Mouse (Mus musculus): Measurements from ENCODE around the gene Snx30. TPM values are rescaled to one million over a fixed set of nuclear protein-coding genes. Genes with fewer than 3 reads are reported as not detected.
A peak's percentile ranks its signal among the peaks of the same experiment; 100 is the strongest.

Snx30 gene
- total and polyA plus RNA-seq, 3 experiments: 1.9 to 5.5 (median 4.7) TPM

- H3K9ac ChIP-seq (ENCODE audit: low read depth, low read length): no peak overlapping the region
- intact Hi-C loops (cut with DNase I): loop anchor here (1.0 to 5.0 kb wide), 2 partner anchors 21 to 43 kb away; no protein-coding TSS in a partner anchor
- no peak overlapping the region for H3K4me3 ChIP-seq
- no peak overlapping the region; the same call in 1 of the 2 replicates for H3K27ac ChIP-seq
- 79% methylated on average over 1 of the region's 1 CpGs for WGBS
- no peak for DNase-seq
- no peaks in the 10 kb centered on the region for H3K27me3 ChIP-seq (ENCODE audit: control insufficient read depth, insufficient read depth, low read length)
- TF ChIP-seq CTCF (IDR thresholded peaks at IDR 0.05) (no peak), EP300 (IDR thresholded peaks at IDR 0.05; ENCODE audit: insufficient read depth, low read depth, low read length) (no peak), POLR2A (IDR thresholded peaks at IDR 0.05; ENCODE audit: insufficient read depth, low read depth, low read length) (no peak)
- H3K79me2 ChIP-seq (replicated peaks; ENCODE audit: control insufficient read depth, insufficient read depth, low read length): peaks cover 6% of the 10 kb centered on the region; the same call in 1 of the 2 replicates
- no peaks in the 10 kb centered on the region for H3K36me3 ChIP-seq (ENCODE audit: control insufficient read depth, insufficient read depth, low read length)
- peaks cover 7% of the 10 kb centered on the region for H3K4me1 ChIP-seq (ENCODE audit: control insufficient read depth, insufficient read depth, low read length)
Observed at GRCm38 (mm10) chr4:59804754-59805153, 886 bp upstream of the Snx30 start.

- Histone ChIP-seq H3K4me3 (peak overlapping the region; percentile 71), H3K27ac (peak overlapping the region; percentile 85), H3K79me2 (replicated peaks; ENCODE audit: control insufficient read depth, insufficient read depth, low read length) (peaks cover 6% of the 10 kb centered on the region; the same call in 1 of the 2 replicates), H3K4me1 (ENCODE audit: control insufficient read depth, insufficient read depth, low read length) (peaks cover 7% of the 10 kb centered on the region), H3K27me3 (ENCODE audit: control insufficient read depth, insufficient read depth, low read length) (no peaks in the 10 kb centered on the region), H3K9ac (ENCODE audit: low read depth, low read length) (peak overlapping the region; percentile 93), H3K36me3 (ENCODE audit: control insufficient read depth, insufficient read depth, low read length) (no peaks in the 10 kb centered on the region)
- WGBS: under 1% methylated on average over 58 of the region's 58 CpGs
- peak; percentile 41 to 63 for DNase-seq
- TF ChIP-seq CTCF (IDR thresholded peaks at IDR 0.05) (no peak), EP300 (IDR thresholded peaks at IDR 0.05; ENCODE audit: insufficient read depth, low read depth, low read length) (no peak), POLR2A (IDR thresholded peaks at IDR 0.05; ENCODE audit: insufficient read depth, low read depth, low read length) (no peak)
- intact Hi-C loops (cut with DNase I): loop anchor here (1.0 to 5.0 kb wide), 2 partner anchors 23 to 41 kb away; no protein-coding TSS in a partner anchor
Observed at GRCm38 (mm10) chr4:59805968-59806878, 583 bp downstream of the Snx30 start.

- Histone ChIP-seq H3K4me3 (peak overlapping the region; percentile 71), H3K4me1 (ENCODE audit: control insufficient read depth, insufficient read depth, low read length) (peaks cover 7% of the 10 kb centered on the region), H3K9ac (ENCODE audit: low read depth, low read length) (peak overlapping the region; percentile 93), H3K27ac (peak overlapping the region; percentile 85), H3K36me3 (ENCODE audit: control insufficient read depth, insufficient read depth, low read length) (no peaks in the 10 kb centered on the region), H3K27me3 (ENCODE audit: control insufficient read depth, insufficient read depth, low read length) (no peaks in the 10 kb centered on the region), H3K79me2 (replicated peaks; ENCODE audit: control insufficient read depth, insufficient read depth, low read length) (peaks cover 6% of the 10 kb centered on the region; the same call in 1 of the 2 replicates)
- TF ChIP-seq EP300 (IDR thresholded peaks at IDR 0.05; ENCODE audit: insufficient read depth, low read depth, low read length) (no peak), POLR2A (IDR thresholded peaks at IDR 0.05; ENCODE audit: insufficient read depth, low read depth, low read length) (no peak), CTCF (IDR thresholded peaks at IDR 0.05) (no peak)
- WGBS: 6% methylated on average over 9 of the region's 9 CpGs
- intact Hi-C loops (cut with DNase I): loop anchor here (5.0 kb wide), 1 partner anchor 40 kb away; no protein-coding TSS in a partner anchor
- DNase-seq: no peak
Observed at GRCm38 (mm10) chr4:59806879-59807195, 1.2 kb downstream of the Snx30 start.

- peaks cover 6% of the 10 kb centered on the region; the same call in 1 of the 2 replicates for H3K79me2 ChIP-seq (replicated peaks; ENCODE audit: control insufficient read depth, insufficient read depth, low read length)
- no peak overlapping the region for H3K9ac ChIP-seq (ENCODE audit: low read depth, low read length)
- H3K4me1 ChIP-seq (ENCODE audit: control insufficient read depth, insufficient read depth, low read length): peaks cover 7% of the 10 kb centered on the region
- intact Hi-C loops (cut with DNase I): loop anchor here (5.0 kb wide), 1 partner anchor 40 kb away; no protein-coding TSS in a partner anchor
- H3K27me3 ChIP-seq (ENCODE audit: control insufficient read depth, insufficient read depth, low read length): no peaks in the 10 kb centered on the region
- TF ChIP-seq CTCF (IDR thresholded peaks at IDR 0.05): no peak
- no peak overlapping the region; the same call in 1 of the 2 replicates for H3K27ac ChIP-seq
- WGBS: 45% methylated on average over 2 of the region's 2 CpGs
- no peaks in the 10 kb centered on the region for H3K36me3 ChIP-seq (ENCODE audit: control insufficient read depth, insufficient read depth, low read length)
- H3K4me3 ChIP-seq: no peak overlapping the region
- DNase-seq: no peak
Observed at GRCm38 (mm10) chr4:59807521-59807920, 1.9 kb downstream of the Snx30 start.

GRCm38 (mm10) chr4:59808396-59808795 lies 2.8 kb downstream of the Snx30 start:
- intact Hi-C loops (cut with DNase I): loop anchor here (5.0 kb wide), 1 partner anchor 39 kb away; no protein-coding TSS in a partner anchor

GRCm38 (mm10) chr4:59814094-59814493 lies 8.5 kb downstream of the Snx30 start:
- peak overlapping the region; percentile 56 for H3K27ac ChIP-seq
- intact Hi-C loops (cut with DNase I): no loop called here
- H3K4me3 ChIP-seq: no peak overlapping the region
- peaks cover 17% of the 10 kb centered on the region for H3K4me1 ChIP-seq (ENCODE audit: control insufficient read depth, insufficient read depth, low read length)
- H3K27me3 ChIP-seq (ENCODE audit: control insufficient read depth, insufficient read depth, low read length): no peaks in the 10 kb centered on the region
- 50% methylated on average over 7 of the region's 7 CpGs for WGBS
- peak in 1 of 2 experiments; percentile 36 for DNase-seq
- peak; percentile 45; the same call in 1 of the 2 replicates for TF ChIP-seq EP300 (IDR thresholded peaks at IDR 0.05; ENCODE audit: insufficient read depth, low read depth, low read length)
- no peak for TF ChIP-seq POLR2A (IDR thresholded peaks at IDR 0.05; ENCODE audit: insufficient read depth, low read depth, low read length)
- TF ChIP-seq CTCF (IDR thresholded peaks at IDR 0.05): no peak
- H3K79me2 ChIP-seq (replicated peaks; ENCODE audit: control insufficient read depth, insufficient read depth, low read length): no peaks in the 10 kb centered on the region
- no peaks in the 10 kb centered on the region for H3K36me3 ChIP-seq (ENCODE audit: control insufficient read depth, insufficient read depth, low read length)
- H3K9ac ChIP-seq (ENCODE audit: low read depth, low read length): no peak overlapping the region

More at GRCm38 (mm10) chr4:59808396-59808795, 2.8 kb downstream of the Snx30 start:
- Histone ChIP-seq H3K79me2 (replicated peaks; ENCODE audit: control insufficient read depth, insufficient read depth, low read length) (peaks cover 6% of the 10 kb centered on the region; the same call in 1 of the 2 replicates), H3K27ac (no peak overlapping the region), H3K36me3 (ENCODE audit: control insufficient read depth, insufficient read depth, low read length) (no peaks in the 10 kb centered on the region), H3K4me1 (ENCODE audit: control insufficient read depth, insufficient read depth, low read length) (peaks cover 7% of the 10 kb centered on the region), H3K4me3 (no peak overlapping the region), H3K27me3 (ENCODE audit: control insufficient read depth, insufficient read depth, low read length) (no peaks in the 10 kb centered on the region), H3K9ac (ENCODE audit: low read depth, low read length) (no peak overlapping the region)
- 79% methylated on average over 5 of the region's 5 CpGs for WGBS
- TF ChIP-seq POLR2A (IDR thresholded peaks at IDR 0.05; ENCODE audit: insufficient read depth, low read depth, low read length): no peak
- peak; percentile 45 for TF ChIP-seq CTCF (IDR thresholded peaks at IDR 0.05)
- DNase-seq: peak in 1 of 2 experiments; percentile 40
